ENCODE assay signal across 15 mouse cellular contexts in the genomic region with DNA sequence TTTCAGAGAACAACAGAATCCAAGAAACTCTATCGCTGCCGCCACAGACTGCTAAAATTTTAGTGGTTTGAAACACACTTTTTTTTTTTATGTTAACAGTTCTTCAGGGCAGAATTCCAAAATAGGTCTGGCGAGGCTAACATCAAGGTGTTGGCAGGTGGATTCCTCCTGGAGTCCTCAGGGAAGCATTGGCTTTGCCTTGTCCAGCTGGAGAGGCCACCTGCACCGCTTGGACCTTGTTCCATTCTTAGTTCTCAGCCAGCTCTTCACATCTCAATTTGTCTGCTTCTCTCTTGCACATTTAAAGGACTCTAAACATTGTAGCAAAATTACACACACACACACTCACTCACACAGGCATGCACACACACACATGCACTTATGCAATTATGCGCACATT.
"Had no signal": no experiment of that assay in that cellular context is flagged by ENCODE, and none has a peak within 500 bp of the region (broad histone marks: within the 10 kb centered on the region; RNA-seq: fewer than 3 reads in every experiment).

No protein-coding gene starts in this region.

- H3K9ac ChIP-seq: limb, embryonic 15.5 days; liver, embryonic 13.5 days; liver, postnatal 0 days; lung, embryonic 15.5 days; midbrain, embryonic 12.5 days; stomach, embryonic 15.5 days had no signal

- H3K4me2 ChIP-seq: limb, embryonic 15.5 days; liver, embryonic 13.5 days; lung, embryonic 15.5 days; midbrain, embryonic 12.5 days; stomach, embryonic 15.5 days had no signal

- H3K27ac ChIP-seq: left cerebral cortex, adult 2 months; limb, embryonic 15.5 days; liver, embryonic 13.5 days; lung, embryonic 15.5 days; macrophage; midbrain, embryonic 12.5 days; stomach, embryonic 15.5 days had no signal

- H3K27me3 ChIP-seq: limb, embryonic 15.5 days; liver, embryonic 13.5 days; lung, embryonic 15.5 days; megakaryocyte, embryonic 14.5 days; midbrain, embryonic 12.5 days; stomach, embryonic 15.5 days had no signal

- H3K4me1 ChIP-seq: limb, embryonic 15.5 days; liver, embryonic 13.5 days; lung, embryonic 15.5 days; megakaryocyte, embryonic 14.5 days; midbrain, embryonic 12.5 days; stomach, embryonic 15.5 days had no signal

- ATAC-seq: liver, postnatal 0 days; midbrain, embryonic 16.5 days had no signal

- H3K36me3 ChIP-seq: limb, embryonic 15.5 days; liver, embryonic 13.5 days; lung, embryonic 15.5 days; midbrain, embryonic 12.5 days; stomach, embryonic 15.5 days had no signal

- DNase-seq: kidney, postnatal 10 days; liver, embryonic 13.5 days; liver, postnatal 0 days; lung, postnatal 14 days; right cerebral cortex, postnatal 14 days; thymus, adult 2 months; thymus, postnatal 36 days had no signal

- H3K9me3 ChIP-seq: limb, embryonic 15.5 days; liver, embryonic 13.5 days; lung, embryonic 15.5 days; midbrain, embryonic 12.5 days; stomach, embryonic 15.5 days had no signal

- H3K4me3 ChIP-seq: left cerebral cortex, adult 2 months; limb, embryonic 15.5 days; liver, embryonic 13.5 days; lung, embryonic 15.5 days; megakaryocyte, embryonic 14.5 days; midbrain, embryonic 12.5 days; stomach, embryonic 15.5 days had no signal
